Mouse (Mus musculus) midbrain, embryonic 11.5 days (tissue): ENCODE results near the gene Tm9sf1. TPM values are rescaled to one million over a fixed set of nuclear protein-coding genes. Genes with fewer than 3 reads are reported as not detected.

ENCODE experiments used
- ATAC-seq: fragments of 200-750 bp; cut with Nextera tagmentation; 2 replicates; pipeline ENCODE4 v1.8.0; 2017; ENCODE audit warnings: moderate TSS enrichment, moderate library complexity; ENCODE audit not compliant: low FRiP score
- DNase-seq: peaks from one replicate; pipeline ENCODE4 v3.0.0; 2015; ENCODE audit warnings: low spot score; ENCODE audit errors: missing footprints
- H3K27ac ChIP-seq: fragments of 300-500 bp; sonication (generic); 2 replicates; pipeline ENCODE4 v1.5.1; 2014; ENCODE audit warnings: low read depth, low read length
- H3K27me3 ChIP-seq: fragments of 300-500 bp; sonication (generic); 2 replicates; pipeline ENCODE4 v1.6.1; 2014; ENCODE audit warnings: mild to moderate bottlenecking, low read length, moderate library complexity, mixed read lengths; ENCODE audit not compliant: control insufficient read depth, insufficient read depth
- H3K36me3 ChIP-seq: fragments of 300-500 bp; sonication (generic); 2 replicates; pipeline ENCODE4 v1.6.1; 2014; ENCODE audit warnings: mild to moderate bottlenecking, low read length, moderate library complexity, mixed read lengths; ENCODE audit not compliant: control insufficient read depth, insufficient read depth
- H3K4me1 ChIP-seq: fragments of 300-500 bp; sonication (generic); 2 replicates; pipeline ENCODE4 v1.6.1; 2014; ENCODE audit warnings: low read length; ENCODE audit not compliant: control insufficient read depth, insufficient read depth
- H3K4me2 ChIP-seq: fragments of 300-500 bp; sonication (generic); 2 replicates; pipeline ENCODE4 v1.6.1; 2014; ENCODE audit warnings: mild to moderate bottlenecking, moderate library complexity
- H3K4me3 ChIP-seq: fragments of 300-500 bp; sonication (generic); 2 replicates; pipeline ENCODE4 v1.5.1; 2014; ENCODE audit warnings: low read depth, low read length
- H3K9ac ChIP-seq: fragments of 300-500 bp; sonication (generic); 2 replicates; pipeline ENCODE4 v1.6.1; 2014; ENCODE audit warnings: low read length
- H3K9me3 ChIP-seq: fragments of 300-500 bp; sonication (generic); 2 replicates; pipeline ENCODE4 v1.6.1; 2016; ENCODE audit warnings: low read length; ENCODE audit not compliant: control insufficient read depth
- WGBS: fragments of 180-500 bp; shearing (Covaris S2); extraction: QIAGEN DNeasy Blood & Tissue Kit; methylation state at CpG from one replicate; pipeline ENCODE4 v1.1.7; 2014; 5-methylcytosine and 5-hydroxymethylcytosine counted together
- polyA plus RNA-seq: library from polyadenylated mRNA; unstranded; fragments of >200 nt; fragmentation: Nextera tagmentation; extraction: Ambion mirVana; gene quantifications from 2 replicates; pipeline ENCODE4 v1.2.1, GENCODE M21; 2014

Gene Tm9sf1
- polyA plus RNA-seq, 1 experiment from 2014 or later, result 58.1 TPM

DNA sequence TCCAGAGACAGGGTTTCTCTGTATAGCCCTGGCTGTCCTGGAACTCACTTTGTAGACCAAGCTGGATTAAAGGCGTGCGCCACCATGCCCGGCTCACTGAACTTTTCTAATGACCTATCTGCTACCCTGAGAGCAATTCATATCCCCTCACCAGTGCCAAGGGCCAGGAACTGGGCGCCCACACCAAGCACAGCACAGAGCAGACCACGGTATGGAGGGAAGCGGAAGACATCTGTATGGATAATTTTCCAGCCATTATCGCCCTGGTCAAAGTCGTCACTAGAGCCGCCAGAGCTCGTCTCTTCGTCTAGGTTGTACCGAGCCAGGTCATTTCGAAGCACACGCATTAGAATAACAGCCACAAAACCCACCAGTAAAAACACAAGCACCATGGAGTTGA is 2.8 kb downstream of the Tm9sf1 start:
- no peak overlapping the region for H3K4me2 ChIP-seq
- H3K36me3 ChIP-seq, result peaks cover 11% of the 10 kb centered on the region
- DNase-seq, result peak; percentile 49
- no peak overlapping the region for H3K9ac ChIP-seq
- H3K27ac ChIP-seq, result no peak overlapping the region
- 95% methylated on average over 14 of the region's 14 CpGs for WGBS
- no peak for ATAC-seq
- H3K27me3 ChIP-seq, result no peaks in the 10 kb centered on the region
- H3K4me3 ChIP-seq, result no peak overlapping the region
- peaks cover 19% of the 10 kb centered on the region for H3K4me1 ChIP-seq
- no peaks in the 10 kb centered on the region for H3K9me3 ChIP-seq

DNA sequence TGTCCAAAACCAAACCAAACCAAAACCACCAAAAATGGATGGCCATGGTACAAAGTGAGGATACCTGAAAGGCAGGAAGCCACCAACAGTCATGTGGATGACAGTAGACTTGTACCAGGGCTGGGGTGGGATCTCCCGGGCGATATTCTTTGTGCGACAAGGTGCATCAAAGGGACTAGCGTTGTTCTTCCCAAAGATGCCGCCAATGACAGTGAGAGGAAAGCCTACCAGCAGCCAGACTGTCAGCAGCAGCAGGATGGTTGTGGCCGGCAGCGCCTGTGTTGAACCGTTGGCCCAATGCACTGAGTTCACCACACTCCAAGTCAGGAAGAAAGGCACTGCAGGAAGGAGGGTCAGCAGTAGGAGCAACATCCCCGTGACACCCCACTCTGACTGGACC is 5.8 kb downstream of the Tm9sf1 start, which contains the start of gene Gm49378:
TSS of gene Gm49378 (minus strand) at position 101 of the 400 bp plus-strand sequence.
- ATAC-seq (no peak), DNase-seq (no peak)
- H3K4me1 ChIP-seq, result peaks cover 19% of the 10 kb centered on the region
- H3K9ac ChIP-seq, result no peak within 1 kb of the TSS
- H3K36me3 ChIP-seq, result peaks cover 14% of the 10 kb centered on the region
- no peak within 1 kb of the TSS for H3K4me3 ChIP-seq
- no peaks in the 10 kb centered on the region for H3K27me3 ChIP-seq
- H3K27ac ChIP-seq, result no peak within 1 kb of the TSS
- WGBS, result 90% methylated on average over 9 of the region's 9 CpGs
- H3K9me3 ChIP-seq, result no peaks in the 10 kb centered on the region
- no peak within 1 kb of the TSS for H3K4me2 ChIP-seq

DNA sequence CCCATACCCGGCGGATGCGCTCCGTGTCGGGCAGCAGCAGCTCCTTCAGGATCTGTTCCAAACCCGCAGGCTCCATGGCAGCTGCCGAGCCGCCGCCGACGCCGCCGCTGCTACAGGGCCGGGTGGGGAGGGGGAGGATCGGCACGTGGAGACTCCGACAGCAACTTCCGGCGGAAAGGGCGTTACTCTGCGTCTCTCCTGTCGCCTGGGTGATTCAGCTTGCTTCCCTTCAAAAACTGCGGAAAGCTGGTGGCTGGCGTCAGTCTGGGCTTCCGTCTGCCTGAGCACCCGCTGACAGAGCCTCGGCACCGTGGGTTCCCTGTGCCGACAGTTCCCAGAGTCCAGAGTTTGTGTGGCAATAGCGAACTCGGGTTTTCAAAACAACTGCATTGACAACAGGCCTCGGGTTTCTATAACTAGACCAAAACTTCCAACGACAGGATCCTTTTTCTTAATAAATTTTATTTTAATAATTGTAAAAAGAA is 8.0 kb downstream of the Tm9sf1 start, which contains the start of gene Ipo4:
TSS of gene Ipo4 (minus strand) at position 435 of the 485 bp plus-strand sequence.
- H3K27me3 ChIP-seq, result no peaks in the 10 kb centered on the region
- H3K9ac ChIP-seq, result peak within 1 kb of the TSS; percentile 78
- peak within 1 kb of the TSS; percentile 96 for H3K4me2 ChIP-seq
- peak; percentile 98 for DNase-seq
- no peaks in the 10 kb centered on the region for H3K9me3 ChIP-seq
- 2% methylated on average over 33 of the region's 33 CpGs for WGBS
- peaks cover 13% of the 10 kb centered on the region for H3K4me1 ChIP-seq
- peak within 1 kb of the TSS; percentile 61 for H3K4me3 ChIP-seq
- H3K36me3 ChIP-seq, result peaks cover 22% of the 10 kb centered on the region
- ATAC-seq, result peak; percentile 91
- H3K27ac ChIP-seq, result peak within 1 kb of the TSS; percentile 55

DNA sequence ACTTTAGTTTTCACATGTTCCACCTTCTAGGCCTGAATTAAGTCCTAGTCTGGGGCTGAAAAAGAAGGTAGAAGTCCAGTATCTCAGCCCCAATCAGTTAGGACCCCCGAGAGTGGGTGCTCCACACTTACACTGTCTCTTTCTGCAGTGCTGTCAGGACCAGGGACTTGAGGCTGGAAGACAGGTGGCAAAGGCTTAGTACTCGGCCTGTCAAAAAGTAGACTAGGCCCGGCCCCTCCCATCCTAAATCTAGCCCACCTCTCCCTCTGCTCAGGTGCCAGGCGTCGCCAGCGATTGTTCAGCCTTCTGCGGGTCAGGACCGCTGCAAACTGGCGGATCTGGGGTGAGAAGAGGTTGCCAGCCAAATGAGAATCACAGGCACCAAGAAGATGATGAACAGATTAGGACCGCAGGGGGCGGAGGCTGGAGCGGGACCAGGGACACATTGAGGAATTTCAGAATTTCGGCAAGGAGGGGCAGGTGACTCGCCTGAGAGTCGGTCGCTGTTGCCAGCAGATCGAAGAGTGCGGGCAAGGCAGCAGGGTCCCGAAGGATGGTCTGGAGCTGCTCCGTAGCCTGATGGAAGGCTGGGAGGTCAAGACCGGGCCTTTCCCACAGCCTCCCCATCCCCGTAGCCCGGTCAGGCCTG is 8.6 kb downstream of the Tm9sf1 start:
- WGBS, result 4% methylated on average over 23 of the region's 23 CpGs
- peaks cover 13% of the 10 kb centered on the region for H3K4me1 ChIP-seq
- peak overlapping the region; percentile 78 for H3K9ac ChIP-seq
- peak overlapping the region; percentile 96 for H3K4me2 ChIP-seq
- H3K36me3 ChIP-seq, result peaks cover 26% of the 10 kb centered on the region
- no peaks in the 10 kb centered on the region for H3K9me3 ChIP-seq
- ATAC-seq (peak; percentile 79), DNase-seq (no peak)
- H3K27ac ChIP-seq, result peak overlapping the region; percentile 55; the same call in 1 of the 2 replicates
- peak overlapping the region; percentile 61 for H3K4me3 ChIP-seq
- H3K27me3 ChIP-seq, result no peaks in the 10 kb centered on the region

DNA sequence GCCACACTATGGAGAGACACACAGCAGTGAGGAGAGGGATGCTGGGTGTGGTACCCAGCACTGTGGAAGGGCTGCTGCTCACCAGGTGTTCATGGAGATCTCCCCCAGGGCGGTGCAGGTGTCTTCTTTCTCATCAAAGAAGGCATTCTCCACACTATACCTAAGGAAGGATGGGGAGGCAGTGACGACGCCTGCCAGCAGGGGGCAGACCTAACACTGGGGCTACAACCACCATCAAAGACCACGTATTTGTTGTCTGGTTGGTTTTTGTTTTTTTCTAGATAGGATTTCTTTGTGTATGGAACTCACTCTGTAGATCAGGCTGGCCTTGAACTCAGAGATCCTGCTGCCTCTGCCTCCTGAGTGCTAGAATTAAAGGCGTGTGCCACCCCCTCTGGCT is 14.3 kb downstream of the Tm9sf1 start:
- DNase-seq, result peak; percentile 88
- Histone ChIP-seq H3K27ac (no peak overlapping the region), H3K4me1 (peaks cover 2% of the 10 kb centered on the region; the same call in 1 of the 2 replicates), H3K4me2 (no peak overlapping the region), H3K9ac (no peak overlapping the region), H3K27me3 (no peaks in the 10 kb centered on the region), H3K4me3 (no peak overlapping the region), H3K36me3 (peaks cover 41% of the 10 kb centered on the region), H3K9me3 (no peaks in the 10 kb centered on the region)
- no peak for ATAC-seq
- 57% methylated on average over 5 of the region's 5 CpGs for WGBS

DNA sequence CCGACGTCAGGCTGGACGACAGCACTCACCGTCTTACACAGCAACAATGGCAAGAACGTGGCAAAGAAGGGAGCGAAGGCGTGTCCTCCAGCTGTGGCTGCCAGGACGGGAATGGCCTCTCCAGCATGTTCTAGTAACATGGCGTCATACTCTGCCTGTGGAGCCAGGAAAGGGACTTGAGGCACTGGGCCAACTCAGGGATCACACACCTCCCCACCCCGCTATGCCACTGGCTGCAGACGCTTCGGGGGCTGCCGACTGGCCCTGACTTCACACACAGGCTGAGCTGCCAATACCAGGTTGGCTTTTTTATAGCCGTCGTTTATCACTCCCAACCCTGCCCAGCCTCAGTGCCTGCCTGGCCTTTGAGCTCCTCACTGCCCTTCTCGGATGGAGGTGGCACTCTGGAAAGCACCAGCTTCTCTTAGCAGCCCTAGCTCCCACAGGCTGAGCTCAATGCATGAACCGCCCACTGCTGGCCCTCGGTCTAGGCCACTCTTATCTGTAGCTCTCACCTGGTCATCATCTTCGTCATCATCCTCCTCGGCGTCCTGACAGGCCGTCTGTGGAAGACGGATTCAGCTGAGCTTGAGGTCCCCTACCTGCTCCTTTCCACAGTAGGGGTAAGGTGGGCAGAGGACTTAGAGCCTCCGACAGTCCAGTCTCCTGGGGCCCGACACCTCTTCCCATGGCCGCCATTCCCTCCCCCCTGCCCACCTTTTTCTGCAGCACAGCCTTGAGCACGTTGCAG is 15.4 kb downstream of the Tm9sf1 start:
- 0 out of 2 replicates have a peak, but pooled peaks have one; percentile 6 for ATAC-seq
- peaks cover 39% of the 10 kb centered on the region for H3K36me3 ChIP-seq
- WGBS, result 94% methylated on average over 27 of the region's 27 CpGs

DNA sequence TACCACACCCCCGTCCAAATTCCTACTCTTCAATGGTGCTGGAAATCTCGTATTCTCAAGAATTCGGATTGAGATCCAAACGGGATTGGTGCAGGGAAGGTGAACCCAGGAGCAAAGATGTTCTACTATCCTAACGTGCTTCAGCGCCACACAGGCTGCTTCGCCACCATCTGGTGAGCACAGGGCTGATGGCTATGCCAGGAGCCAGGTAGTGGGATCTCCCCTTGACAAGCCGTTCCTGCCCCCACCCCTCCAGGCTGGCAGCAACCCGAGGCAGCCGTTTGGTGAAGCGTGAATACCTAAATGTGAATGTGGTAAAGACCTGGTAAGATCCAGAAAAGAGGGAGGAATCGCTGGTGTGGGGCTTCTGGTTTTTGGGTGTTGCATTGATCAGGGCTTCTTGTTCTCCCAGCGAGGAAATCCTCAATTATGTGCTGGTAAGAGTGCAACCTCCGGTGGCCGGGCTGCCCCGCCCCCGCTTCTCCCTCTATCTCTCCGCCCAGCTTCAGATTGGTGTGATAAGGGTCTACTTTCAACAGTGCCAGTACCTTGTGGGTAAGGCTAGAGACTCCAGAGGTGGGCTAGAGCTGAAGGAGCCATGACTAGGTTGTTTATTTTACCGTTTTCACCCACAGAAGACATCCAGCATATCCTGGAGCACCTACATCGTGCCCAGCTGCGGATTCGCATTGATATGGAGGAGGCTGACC is 25.0 kb downstream of the Tm9sf1 start:
- Histone ChIP-seq H3K9ac (no peak overlapping the region), H3K27ac (no peak overlapping the region), H3K4me3 (no peak overlapping the region; the same call in 1 of the 2 replicates), H3K9me3 (no peaks in the 10 kb centered on the region), H3K4me1 (no peaks in the 10 kb centered on the region), H3K27me3 (no peaks in the 10 kb centered on the region), H3K4me2 (peak overlapping the region; percentile 11; the same call in 1 of the 2 replicates), H3K36me3 (no peaks in the 10 kb centered on the region)
- WGBS, result 53% methylated on average over 22 of the region's 22 CpGs
- no peak for ATAC-seq
- peak; percentile 84 for DNase-seq

More for the DNA sequence above, 15.4 kb downstream of the Tm9sf1 start:
- H3K4me2 ChIP-seq, result no peak overlapping the region
- no peaks in the 10 kb centered on the region for H3K9me3 ChIP-seq
- DNase-seq, result peak; percentile 61
- H3K9ac ChIP-seq, result no peak overlapping the region
- no peaks in the 10 kb centered on the region for H3K4me1 ChIP-seq
- H3K4me3 ChIP-seq, result no peak overlapping the region
- no peaks in the 10 kb centered on the region for H3K27me3 ChIP-seq
- H3K27ac ChIP-seq, result no peak overlapping the region

DNA sequence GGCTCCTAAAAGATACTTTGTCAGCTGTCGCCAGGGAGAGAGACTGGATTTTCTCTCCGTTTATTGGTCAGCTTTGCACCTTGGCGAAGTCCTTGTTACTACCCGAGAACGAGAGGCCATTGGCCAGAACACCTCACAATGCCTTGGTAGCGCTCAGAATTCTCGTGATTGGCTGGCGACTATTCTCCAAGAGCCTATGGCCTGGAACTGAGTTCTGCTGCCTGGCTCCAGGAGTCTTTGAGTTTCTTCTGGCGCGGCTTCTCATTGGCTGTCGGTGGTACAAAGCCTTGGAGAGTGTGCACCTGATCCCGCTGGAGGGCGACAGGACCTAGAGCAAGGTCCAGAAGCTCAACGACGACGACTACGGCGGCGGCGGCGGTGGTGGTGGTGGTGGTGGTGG is 25.8 kb downstream of the Tm9sf1 start, which contains the start of gene Rec8:
TSS of gene Rec8 (plus strand) at position 216 of the 400 bp plus-strand sequence.
- Histone ChIP-seq H3K9me3 (no peaks in the 10 kb centered on the region), H3K4me1 (no peaks in the 10 kb centered on the region), H3K4me2 (peak within 1 kb of the TSS; percentile 11; the same call in 1 of the 2 replicates), H3K27ac (no peak within 1 kb of the TSS), H3K27me3 (no peaks in the 10 kb centered on the region), H3K4me3 (no peak within 1 kb of the TSS; the same call in 1 of the 2 replicates), H3K36me3 (no peaks in the 10 kb centered on the region), H3K9ac (no peak within 1 kb of the TSS)
- 28% methylated on average over 21 of the region's 21 CpGs for WGBS
- ATAC-seq (peak; percentile 59), DNase-seq (peak; percentile 85)
